Mouse (Mus musculus): ENCODE measurements at regions not wholly inside any gene's neighbourhood (a gene's known extent, or its start where the extent isn't known, plus 50 kb on each side); places are given as distances from the start of the nearest gene placed in this dataset.

- TF ChIP-seq POLR2A (IDR thresholded peaks at IDR 0.05; ENCODE audit: insufficient read depth, low read depth, low read length) (no peak), CTCF (IDR thresholded peaks at IDR 0.05) (no peak)
These were observed 320.9 kb upstream of the Adgrl4 start for GRCm38 (mm10) chr3:151116831-151117230.

Data from heart, adult 2 months (tissue).